Mouse (Mus musculus): ENCODE data around the gene Haus2.
"Not testable (repeated sequence)": the region's sequence is repeated elsewhere in the genome, so short reads cannot be mapped to it uniquely, and the experiment has no call there.

Gene Haus2

DNA sequence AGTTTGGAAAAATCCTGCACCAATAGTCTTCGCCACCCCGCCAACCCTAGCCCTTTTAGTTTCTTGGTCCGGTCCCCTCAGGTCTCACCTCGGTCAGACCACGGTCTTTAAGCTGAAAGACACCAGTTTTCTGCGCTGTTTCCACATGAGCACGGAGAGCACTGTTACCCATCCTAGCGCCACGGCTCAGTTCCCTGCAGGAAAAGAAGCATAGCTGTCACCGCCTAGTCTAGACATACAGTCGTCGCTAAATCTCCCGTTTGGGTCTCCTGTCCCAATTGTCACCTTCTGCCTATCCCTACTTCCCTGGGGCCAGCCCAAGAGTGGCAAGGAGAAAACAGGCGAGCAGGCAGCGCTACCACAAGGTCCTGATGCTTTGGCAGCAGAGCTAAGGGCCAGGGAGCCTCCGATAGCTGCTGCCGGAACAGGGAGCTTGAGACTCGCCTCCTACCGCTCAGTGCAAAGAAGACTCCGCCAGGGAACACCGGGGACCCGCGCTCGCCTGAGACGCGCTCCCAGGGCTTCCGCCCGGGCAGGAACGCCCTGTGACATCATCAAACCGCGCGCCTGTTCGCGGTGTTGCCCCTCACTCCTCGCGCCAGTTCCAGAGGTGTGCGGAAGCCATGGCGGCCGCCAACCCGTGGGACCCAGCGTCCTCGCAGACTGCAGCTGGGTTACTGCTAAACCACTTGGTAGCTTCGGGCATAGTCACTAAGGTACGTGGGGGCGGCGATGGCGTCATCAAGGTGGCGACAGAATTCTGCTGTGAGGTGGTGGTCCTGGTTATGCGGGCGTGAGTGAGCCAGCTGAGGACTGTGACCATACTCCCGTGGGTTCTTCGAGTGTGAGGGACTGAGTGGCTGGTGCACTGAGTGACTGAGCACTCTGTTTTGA, at the start of gene Haus2, which contains the start of gene Lrrc57:
Haus2 (plus strand) TSS at position 554 of the 894 bp plus-strand sequence.
Lrrc57 (minus strand) TSS at position 691 of the 894 bp plus-strand sequence.
- peak; percentile 86 to 90 for DNase-seq

DNA sequence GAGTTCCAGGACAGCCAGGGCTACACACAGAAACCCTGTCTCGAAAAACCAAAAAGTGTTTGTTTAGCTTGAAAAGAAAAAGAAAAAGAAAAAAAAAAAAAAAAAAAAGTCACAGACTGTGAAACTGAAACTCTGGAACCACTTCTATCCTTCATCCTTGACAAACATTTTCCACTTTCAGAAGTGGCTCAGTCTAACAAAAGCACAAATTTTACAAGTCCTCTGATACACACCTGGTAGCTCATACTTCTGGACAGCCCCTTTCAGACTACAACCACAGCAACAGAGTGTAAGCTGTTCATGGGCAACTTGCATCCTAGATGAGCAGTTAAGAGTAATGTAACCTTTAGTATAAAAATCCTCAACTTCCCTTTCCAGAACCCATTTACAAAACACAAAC, 47.7 kb upstream of the Haus2 start:
- no peak for DNase-seq

DNA sequence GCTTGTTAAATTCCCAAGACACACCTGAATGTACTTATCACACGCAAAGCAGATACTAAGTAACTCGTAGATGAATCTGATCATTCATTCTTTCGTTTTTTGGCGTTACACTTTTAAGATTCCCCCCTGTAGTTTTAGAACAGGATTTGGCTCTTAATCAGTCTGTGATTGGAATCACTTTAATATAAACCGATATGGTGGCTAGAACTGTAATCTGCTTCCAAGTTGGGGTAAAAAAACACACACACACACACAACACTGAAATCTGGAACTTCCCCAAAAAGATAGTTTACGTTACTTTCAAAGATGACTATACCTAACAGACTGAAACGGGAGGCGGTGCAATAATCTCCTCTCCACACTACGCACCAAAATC, 46.3 kb upstream of the Haus2 start:
- DNase-seq: no peak

DNA sequence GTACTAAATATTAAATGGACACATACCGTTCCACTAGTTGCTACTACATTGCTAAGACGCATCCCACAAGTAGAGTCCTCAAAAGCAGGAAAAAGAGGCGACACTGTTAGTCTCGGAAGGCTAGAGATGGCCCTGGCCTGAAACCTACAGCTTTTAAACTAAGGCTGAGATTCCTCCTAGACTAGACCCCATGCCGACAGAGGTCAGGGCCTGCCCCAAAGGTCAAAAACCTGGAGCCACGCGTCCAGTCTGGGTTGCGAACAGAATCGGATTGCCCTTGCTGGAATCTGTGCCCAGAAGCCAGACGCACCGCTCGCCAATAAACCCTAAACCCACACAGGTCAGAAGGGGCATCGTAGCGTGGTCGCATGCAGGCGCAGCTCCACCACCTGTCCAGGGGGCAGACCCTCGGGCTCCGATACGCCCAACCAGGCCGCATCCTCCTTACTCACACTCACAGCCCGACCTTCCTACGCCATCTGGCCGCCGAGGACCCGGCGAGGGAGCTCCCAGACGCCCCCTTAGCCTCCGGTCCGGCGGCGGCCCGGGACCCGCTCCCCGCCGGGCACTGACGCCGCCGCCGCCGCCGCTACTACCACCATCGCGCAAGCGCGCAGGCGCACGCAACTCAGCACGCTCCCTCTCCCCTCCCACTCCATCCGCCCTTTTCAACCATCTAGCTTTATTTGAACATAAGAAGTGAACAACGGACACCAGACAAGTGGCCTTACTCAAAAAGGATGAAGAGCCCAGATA, 45.8 kb upstream of the Haus2 start, which contains the start of gene Zfp106:
Zfp106 (minus strand) TSS at position 609 of the 756 bp plus-strand sequence.
- peak; percentile 77 to 85 for DNase-seq

DNA sequence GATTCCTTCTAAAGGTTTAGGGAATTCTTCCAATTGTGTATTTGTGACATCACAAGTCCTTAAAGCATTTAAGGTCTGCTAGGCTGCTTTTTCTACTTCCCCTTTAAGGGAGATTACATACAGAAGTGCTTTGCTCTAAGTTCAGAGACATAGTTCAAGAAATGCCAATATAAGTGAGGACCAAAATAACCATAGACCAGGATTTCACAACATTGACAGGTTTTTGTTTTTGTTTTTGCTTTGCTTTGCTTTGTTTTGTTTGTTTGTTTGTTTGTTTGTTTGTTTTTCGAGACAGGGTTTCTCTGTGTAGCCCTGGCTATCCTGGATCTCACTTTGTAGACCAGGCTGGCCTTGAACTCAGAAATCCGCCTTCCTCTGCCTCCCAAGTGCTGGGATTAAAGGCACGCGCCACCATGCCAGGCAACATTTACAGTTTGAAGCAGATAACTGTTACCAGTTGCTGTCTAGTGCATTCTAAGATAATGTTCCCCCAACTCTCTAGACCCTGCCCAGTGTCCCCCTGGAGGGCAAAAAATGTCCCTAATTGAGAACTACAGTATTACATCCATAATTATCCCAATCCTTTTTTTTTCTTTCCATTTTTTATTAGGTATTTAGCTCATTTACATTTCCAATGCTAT, 44.5 kb upstream of the Haus2 start:
- DNase-seq: not testable (repeated sequence)

DNA sequence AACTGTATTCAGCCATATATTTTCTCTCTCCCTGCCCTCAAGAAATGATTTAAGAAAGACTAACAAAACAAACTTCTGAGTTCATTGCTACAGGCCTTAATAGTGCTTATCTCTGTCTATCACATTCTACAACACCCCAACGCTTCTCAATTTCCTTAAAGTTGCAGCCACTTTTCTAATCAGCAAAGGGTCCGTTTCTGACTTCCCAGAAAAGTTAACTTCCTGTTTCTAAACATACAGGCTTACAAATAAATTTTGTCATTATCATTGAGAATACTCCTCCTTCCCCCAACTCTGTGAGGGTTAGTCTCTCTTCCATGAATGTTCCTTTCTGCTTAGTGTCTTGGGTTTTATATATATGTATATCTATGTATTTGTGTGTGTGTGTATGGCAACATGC, 43.8 kb upstream of the Haus2 start:
- DNase-seq: no peak

DNA sequence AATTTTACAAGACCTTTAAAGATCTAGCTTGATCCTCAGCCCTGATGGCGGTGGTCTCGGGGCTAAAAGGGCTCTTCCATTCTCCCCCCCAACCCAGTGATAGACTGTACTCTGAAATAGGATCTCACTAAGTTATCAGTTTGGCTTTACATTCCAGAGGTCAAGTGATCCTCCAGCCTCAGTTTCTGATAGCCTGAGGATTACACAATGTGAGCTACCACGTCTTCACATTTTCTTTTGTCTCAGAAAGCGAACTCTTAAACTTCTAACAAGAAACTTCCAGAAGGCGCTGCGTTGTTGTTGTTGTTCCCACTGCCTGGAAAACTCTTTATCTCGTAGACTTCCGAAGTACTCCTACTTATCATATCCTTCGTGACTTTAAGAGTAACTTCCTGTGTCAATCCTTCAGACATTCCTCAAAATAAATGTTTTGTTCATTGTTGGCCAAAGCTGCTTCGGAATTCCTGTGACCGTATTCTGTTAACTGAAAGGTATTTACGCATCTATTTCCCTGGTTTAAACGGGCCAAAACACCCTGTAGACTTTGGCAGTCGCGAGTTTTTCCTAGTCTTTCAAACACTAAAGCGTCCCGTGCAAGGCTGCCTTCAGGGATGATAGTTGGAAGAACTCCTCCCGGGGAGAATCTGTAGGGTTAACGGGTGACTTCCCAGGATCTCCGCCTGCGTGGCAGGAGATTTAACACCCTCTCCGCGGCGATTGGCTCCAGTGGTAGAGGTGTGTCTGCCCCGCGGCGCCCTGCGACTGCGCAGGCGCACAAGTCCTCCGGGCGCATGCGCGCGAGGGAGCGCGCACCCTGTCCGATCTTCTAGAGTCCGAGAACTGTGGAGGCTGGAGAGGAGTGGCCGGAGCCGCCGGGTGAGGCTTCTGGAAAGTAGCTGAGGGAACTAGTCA, 42.0 kb upstream of the Haus2 start, which contains the start of gene Snap23:
Snap23 (plus strand) TSS at position 786 of the 912 bp plus-strand sequence.
- DNase-seq: peak; percentile 88 to 89

DNA sequence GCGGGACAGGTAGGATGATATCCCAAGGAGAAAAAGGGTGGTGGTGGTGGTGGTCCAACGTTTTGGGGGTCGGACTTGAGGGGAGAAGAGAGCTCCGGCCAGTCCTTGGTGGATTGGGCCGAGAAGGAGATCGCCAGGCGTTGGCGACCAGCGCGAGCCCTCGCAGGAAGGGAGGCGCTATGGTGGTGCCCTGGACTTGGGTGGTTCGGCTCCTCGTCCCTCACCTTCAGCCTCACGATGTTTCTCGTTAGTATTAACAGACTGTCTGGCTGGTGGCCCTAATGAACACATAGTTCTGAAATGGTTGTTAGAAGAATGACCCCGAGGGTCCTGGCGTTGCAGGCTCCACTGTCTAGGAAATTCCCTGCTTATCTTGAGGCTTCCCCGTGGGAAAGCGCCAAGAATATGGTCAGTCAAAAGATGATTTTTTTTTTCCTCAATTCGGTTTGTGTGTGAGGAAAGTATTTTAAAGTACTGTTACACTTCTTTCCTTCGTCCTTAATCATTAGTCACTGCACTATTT, 41.3 kb upstream of the Haus2 start:
- DNase-seq: no peak

DNA sequence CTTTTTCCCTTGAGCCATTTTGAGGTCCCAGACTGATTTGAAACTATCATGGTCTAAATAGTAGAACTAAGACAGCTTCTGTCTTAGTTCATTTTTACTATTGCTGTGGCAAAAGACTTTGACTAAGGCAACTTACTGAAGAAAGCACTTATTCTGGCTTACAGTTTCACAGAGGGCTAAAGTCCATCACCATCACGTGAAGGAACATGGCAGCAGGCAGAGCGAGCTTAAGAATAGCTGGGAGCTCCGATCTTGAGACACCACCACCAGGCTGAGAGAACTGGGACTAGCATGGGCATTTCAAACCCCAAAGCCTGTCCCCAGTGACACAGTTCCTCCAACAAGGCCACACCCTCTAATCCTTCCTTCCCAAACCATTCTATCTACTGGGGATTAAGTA, 38.1 kb upstream of the Haus2 start:
- DNase-seq: no peak

DNA sequence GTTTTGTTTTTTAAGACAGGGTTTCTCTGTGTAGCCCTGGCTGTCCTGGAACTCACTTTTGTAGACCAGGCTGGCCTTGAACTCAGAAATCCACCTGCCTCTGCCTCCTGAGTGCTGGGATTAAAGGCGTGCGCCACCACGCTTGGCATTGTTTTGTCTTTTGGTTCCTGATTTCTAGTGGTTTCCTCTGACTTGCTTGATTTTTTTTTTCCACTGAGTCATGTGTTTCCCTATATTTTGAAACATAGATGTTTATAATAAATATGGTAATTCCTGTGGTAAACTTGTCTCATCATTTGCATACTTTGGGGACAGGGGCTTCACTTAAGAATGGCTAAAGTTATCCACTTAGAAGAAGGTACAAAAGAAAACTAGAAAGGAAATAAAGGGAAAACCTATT, 37.0 kb upstream of the Haus2 start:
- not testable (repeated sequence) for DNase-seq

DNA sequence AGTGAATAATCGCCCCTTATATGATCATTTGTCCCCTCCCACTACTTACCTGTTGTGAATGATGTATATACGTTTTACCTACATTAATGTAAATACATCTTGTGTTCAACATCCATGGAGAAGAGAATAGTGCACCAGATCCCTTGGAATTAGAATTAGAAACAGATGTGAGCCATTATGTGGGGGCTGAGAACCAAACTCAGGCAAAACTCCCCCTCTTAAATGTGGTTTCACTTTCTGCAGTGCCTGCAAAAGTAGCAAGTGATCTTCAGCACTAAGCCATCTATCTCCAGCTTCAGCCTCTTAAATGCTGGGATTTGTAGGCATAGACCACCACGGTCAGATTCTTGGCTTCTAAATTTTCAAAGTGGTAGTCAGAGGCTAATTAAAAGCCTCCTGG, 34.1 kb upstream of the Haus2 start:
- DNase-seq: no peak

DNA sequence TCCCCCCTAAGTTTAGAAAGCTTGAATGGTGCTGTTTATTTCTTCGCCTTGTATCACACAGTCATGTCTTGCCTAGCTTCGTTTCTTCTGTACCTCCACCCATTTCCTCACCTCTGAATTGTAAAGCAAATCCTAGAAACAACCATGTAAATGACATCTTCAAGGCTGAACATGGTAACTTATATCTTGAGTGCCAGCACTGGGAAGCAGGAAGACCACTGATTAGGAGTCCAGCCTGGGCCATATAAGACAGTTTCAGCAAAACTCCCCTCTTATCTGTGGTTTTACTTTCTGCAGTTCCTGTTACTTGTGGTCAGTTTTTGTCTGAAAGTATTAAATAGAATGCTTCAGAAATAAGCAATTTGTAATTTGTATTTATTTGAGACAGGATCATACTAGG, 33.2 kb upstream of the Haus2 start:
- DNase-seq: no peak

DNA sequence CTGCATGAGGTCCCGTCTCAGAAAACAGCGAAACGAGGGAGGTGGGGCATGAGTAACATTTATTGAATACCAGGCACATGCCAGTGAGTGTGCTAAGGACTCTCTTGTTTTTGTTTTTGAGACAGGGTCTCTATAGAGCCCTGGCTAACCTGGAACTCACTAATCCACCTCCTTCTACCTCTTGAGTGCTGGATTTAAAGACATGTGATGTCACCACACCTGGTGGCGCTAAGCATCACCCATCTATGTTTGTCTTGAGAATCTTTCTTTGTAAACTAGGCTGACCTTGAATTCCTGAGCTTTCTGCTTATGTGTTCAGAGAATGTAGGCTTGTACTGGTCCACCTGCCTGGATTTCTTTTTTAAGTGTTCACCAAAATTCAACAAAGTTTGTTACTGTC, 31.4 kb upstream of the Haus2 start:
- DNase-seq: no peak

DNA sequence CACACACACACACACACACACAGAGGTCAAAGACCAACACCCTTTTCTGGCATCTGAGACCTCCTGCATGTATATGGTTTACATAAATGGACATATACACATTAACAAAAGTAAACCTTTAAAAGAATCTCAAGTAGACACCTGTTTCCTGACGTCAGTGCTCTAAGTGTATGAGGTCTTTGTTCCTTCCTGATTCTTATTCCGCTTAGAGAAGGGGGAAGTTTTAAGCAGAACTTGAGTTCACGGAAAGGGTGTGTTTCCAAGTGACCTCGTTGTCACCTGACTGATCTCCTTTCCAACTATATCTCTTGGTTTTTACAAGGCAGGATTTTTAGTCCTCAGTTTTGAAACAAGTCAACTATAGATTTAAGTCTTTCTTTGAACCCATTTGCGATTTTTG, 30.9 kb upstream of the Haus2 start:
- no peak for DNase-seq

DNA sequence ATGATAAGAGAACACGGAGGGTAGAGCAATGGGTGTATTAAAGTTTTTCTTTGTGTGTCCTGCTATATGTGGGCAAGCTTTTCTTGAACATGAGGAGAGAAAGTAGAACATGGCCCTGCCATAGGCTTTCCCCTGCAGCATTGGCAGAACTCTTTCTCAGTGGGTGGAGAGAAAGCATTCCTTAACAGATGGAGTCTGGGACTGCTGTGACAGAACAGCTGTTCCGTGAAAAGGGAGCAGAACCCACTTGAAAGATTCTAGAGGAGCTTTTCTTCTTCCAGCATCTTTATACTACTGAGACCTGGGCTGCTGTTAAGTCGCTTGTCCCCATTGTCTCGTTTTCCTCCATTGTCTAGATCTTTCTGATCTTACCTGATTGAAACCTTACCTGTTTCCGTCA, 19.4 kb upstream of the Haus2 start:
- no peak for DNase-seq

DNA sequence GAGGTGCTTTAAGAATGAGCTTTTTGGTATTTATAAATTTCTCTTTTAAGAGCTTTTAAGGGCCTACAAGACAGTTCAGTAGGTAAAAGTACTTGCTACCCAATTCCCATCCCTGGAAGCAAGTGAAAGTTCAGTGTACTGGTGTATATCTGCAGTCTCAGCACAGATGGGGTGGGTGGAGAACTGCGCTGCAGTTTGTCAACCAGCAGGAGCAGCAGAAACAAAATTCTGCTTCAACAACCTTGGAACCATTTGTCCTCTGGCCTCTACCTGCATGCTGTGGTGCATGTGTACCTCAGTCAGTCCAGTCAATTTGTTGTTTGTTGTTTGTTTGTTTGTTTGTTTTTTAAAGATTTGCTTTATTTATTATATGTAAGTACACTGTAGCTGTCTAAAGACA, 17.0 kb upstream of the Haus2 start:
- no peak for DNase-seq

DNA sequence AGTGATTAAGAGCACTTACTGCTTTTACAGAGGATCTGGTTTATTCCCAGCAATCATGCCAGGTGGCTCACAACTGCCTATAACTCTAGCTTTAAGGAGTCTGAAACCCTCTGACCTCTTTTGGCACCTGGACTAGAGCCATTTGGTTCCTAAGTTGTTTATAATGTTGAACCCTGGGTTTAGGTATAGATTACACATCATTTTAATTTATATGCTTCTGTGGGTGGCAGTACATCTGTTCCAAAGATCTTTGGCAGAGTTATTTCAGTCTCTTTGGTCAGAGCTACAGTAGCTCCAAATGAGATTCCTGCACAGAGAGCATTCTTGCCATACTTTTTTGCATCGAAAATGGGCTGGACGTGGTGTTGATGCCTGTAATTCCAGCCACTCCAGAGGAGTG, 11.4 kb upstream of the Haus2 start:
- DNase-seq: no peak

DNA sequence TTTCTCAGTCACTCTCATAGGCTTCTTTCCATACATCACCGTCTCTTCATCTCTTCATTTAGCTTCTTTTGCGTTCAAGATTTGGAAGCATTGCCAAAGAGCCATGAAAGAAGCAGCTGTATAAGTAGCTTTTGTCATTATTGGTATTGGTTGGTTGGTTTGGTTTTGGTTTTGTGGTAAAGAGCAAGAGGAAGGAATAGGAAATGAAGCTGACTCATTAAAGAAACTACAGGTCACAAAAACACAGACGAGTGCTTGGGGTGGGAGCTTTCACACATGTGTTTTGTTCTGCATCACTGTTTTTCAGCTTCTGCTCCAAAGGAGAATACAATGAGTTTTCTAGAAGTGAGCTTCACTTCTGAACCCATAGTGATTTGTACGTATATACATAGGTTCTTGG, 9.7 kb upstream of the Haus2 start:
- no peak for DNase-seq

DNA sequence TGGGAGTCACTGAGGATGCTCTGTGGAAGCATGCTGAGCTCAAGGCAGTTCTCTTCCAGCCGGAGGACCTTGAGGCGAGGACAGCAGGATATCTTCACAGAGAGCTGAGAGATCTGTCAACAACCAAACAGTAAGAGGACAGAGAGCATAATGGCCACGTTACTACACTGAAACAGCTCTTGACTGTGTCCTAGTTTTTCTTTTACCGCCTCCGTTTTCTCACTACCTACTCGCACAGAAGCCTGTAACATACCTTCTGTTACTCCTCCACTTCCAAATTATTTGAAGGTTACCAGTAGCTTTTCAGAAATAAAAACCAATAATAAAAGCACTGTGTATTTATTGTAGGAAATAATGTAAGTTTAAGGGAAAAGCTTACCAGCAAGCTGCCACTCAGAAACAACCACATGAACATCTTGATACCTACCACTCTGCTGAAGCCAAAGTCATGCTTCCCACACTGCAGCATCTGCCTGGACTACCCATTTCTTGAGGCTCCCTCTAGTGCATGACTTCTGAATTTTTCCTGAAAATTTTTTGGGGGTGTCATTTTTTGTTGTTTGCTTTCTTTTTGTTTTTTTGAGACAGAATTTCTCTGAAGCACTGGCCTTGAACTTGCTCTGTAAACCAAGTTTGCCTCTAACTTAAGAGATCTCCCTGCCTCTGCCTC, 3.0 kb upstream of the Haus2 start:
- no peak for DNase-seq

DNA sequence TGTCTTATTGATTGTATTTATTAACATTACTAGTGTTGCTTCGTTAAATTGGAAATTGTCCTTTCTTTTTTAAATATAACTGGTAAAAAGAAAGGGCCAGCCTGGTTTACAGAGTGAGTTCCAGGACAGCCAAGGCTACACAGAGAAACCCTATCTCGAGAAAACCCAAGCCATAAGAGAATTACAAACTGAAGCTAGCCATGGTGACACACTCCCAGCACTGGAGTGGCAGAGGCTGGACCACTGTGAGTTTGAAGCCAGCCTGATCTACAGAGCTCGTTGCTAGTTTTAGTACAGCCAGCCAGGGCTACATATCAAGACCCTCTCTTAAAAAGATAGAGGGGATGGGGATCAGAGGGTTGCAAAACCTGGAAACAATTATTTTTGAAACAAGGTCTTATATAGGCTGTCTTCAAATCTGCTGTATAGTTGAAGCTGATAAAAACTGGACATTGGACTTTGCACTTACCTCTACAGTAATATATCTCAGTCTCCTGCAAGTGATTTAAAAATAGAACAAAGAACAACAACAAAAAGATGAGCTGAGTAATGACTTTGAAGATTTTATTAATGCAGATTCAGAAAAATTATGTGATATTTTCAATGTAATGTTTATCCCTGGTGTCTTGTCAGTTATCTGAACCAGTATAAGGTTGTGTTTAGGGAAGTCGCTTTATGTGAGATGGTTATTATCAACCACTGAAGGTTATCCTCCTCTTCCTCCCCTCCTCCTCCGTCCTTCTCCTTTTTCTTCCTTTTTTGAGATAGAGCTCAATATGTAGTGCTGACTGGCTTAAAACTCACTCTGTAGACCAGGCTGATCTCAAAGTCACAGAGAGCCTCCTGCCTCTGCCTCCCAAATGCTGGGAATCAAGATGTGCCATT, 7.3 kb downstream of the Haus2 start:
- DNase-seq: no peak

Data from thymus, adult 18-20 months (tissue).